Mouse (Mus musculus) layer of hippocampus, postnatal 36 days (tissue): Measurements from ENCODE around the gene Hoxb7. TPM values are rescaled to one million over a fixed set of nuclear protein-coding genes. Genes with fewer than 3 reads are reported as not detected.

Experiments used
- DNase-seq, 2 experiments: peaks; one replicate each; pipeline ENCODE4 v3.0.0; 2022
- total RNA-seq, 2 experiments: library from RNA; stranded (reverse); gene quantifications; 2 replicates each; pipeline ENCODE4 v1.2.3; 2021

Hoxb7 gene
- total RNA-seq, 2 experiments from 2014 or later = not detected

- DNase-seq = no peak
Observed at GRCm38 (mm10) chr11:96286739-96287385, 439 bp downstream of the Hoxb7 start.

GRCm38 (mm10) chr11:96287411-96287810 lies 988 bp downstream of the Hoxb7 start:
- no peak for DNase-seq

- DNase-seq = no peak
Observed at GRCm38 (mm10) chr11:96288455-96289221, 2.2 kb downstream of the Hoxb7 start.

GRCm38 (mm10) chr11:96289293-96289692 lies 2.9 kb downstream of the Hoxb7 start:
- no peak for DNase-seq

- DNase-seq = no peak
Observed at GRCm38 (mm10) chr11:96289837-96290236, 3.4 kb downstream of the Hoxb7 start.

GRCm38 (mm10) chr11:96290705-96291355 lies 4.4 kb downstream of the Hoxb7 start:
- no peak for DNase-seq

GRCm38 (mm10) chr11:96291681-96292564 lies 5.5 kb downstream of the Hoxb7 start, which contains the start of gene Hoxb6:
Gene Hoxb6 (plus strand): TSS chr11:96292476.
- no peak for DNase-seq

GRCm38 (mm10) chr11:96292565-96293301 lies 6.3 kb downstream of the Hoxb7 start:
- DNase-seq = no peak

GRCm38 (mm10) chr11:96293302-96293921 lies 7.0 kb downstream of the Hoxb7 start:
- no peak for DNase-seq

GRCm38 (mm10) chr11:96294245-96295091 lies 8.0 kb downstream of the Hoxb7 start:
- no peak for DNase-seq

- no peak for DNase-seq
Observed at GRCm38 (mm10) chr11:96295092-96295835, 8.8 kb downstream of the Hoxb7 start.

GRCm38 (mm10) chr11:96296997-96297396 lies 10.6 kb downstream of the Hoxb7 start:
- no peak for DNase-seq

- DNase-seq = no peak
Observed at GRCm38 (mm10) chr11:96297428-96297827, 11.0 kb downstream of the Hoxb7 start.

- DNase-seq = no peak
Observed at GRCm38 (mm10) chr11:96297968-96298635, 11.7 kb downstream of the Hoxb7 start.

GRCm38 (mm10) chr11:96298895-96299667 lies 12.7 kb downstream of the Hoxb7 start:
- no peak for DNase-seq

- no peak for DNase-seq
Observed at GRCm38 (mm10) chr11:96299781-96300180, 13.4 kb downstream of the Hoxb7 start.

GRCm38 (mm10) chr11:96300354-96301063 lies 14.1 kb downstream of the Hoxb7 start:
- no peak for DNase-seq
